Mouse (Mus musculus) hindbrain, embryonic 13.5 days (tissue): ENCODE data around the gene Kcnma1. TPM values are rescaled to one million over a fixed set of nuclear protein-coding genes. Genes with fewer than 3 reads are reported as not detected.
A peak's percentile ranks its signal among the peaks of the same experiment; 100 is the strongest.

Source experiments
- ATAC-seq: fragments of 200-750 bp; cut with Nextera tagmentation; 2 replicates; pipeline ENCODE4 v1.8.0; 2017; ENCODE audit warnings: moderate TSS enrichment; ENCODE audit not compliant: low FRiP score
- H3K27ac ChIP-seq: fragments of 300-500 bp; sonication (generic); 2 replicates; pipeline ENCODE4 v1.5.1; 2015; ENCODE audit warnings: inconsistent platforms, mild to moderate bottlenecking, moderate library complexity
- H3K27me3 ChIP-seq: fragments of 300-500 bp; sonication (generic); 2 replicates; pipeline ENCODE4 v1.6.1; 2015; ENCODE audit warnings: mild to moderate bottlenecking, inconsistent platforms
- H3K36me3 ChIP-seq: fragments of 300-500 bp; sonication (generic); 2 replicates; pipeline ENCODE4 v1.6.1; 2015; ENCODE audit warnings: mild to moderate bottlenecking, inconsistent platforms
- H3K4me1 ChIP-seq: fragments of 300-500 bp; sonication (generic); replicated peaks from 2 replicates; pipeline ENCODE4 v1.6.1; 2015; ENCODE audit warnings: inconsistent platforms
- H3K4me2 ChIP-seq: fragments of 300-500 bp; sonication (generic); 2 replicates; pipeline ENCODE4 v1.6.1; 2015; ENCODE audit warnings: inconsistent platforms, mild to moderate bottlenecking, moderate library complexity
- H3K4me3 ChIP-seq: fragments of 300-500 bp; sonication (generic); 2 replicates; pipeline ENCODE4 v1.5.1; 2015; ENCODE audit warnings: mild to moderate bottlenecking, inconsistent platforms
- H3K9ac ChIP-seq: fragments of 300-500 bp; sonication (generic); 2 replicates; pipeline ENCODE4 v1.6.1; 2015; ENCODE audit warnings: mild to moderate bottlenecking, inconsistent platforms
- H3K9me3 ChIP-seq: fragments of 300-500 bp; sonication (generic); 2 replicates; pipeline ENCODE4 v1.6.1; 2016; ENCODE audit warnings: inconsistent platforms
- WGBS: fragments of 180-500 bp; shearing (Covaris S2); methylation state at CpG from one replicate; pipeline ENCODE4 v1.1.7; 2015; 5-methylcytosine and 5-hydroxymethylcytosine counted together
- polyA plus RNA-seq: library from polyadenylated mRNA; unstranded; fragments of >200 nt; fragmentation: Nextera tagmentation; extraction: Ambion mirVana; gene quantifications from 2 replicates; pipeline ENCODE4 v1.2.1, GENCODE M21; 2015

Kcnma1 gene
- polyA plus RNA-seq, 1 experiment from 2014 or later = 13.8 TPM

GRCm38 (mm10) chr14:23529229-23529628 is 485.1 kb downstream of the Kcnma1 start:
- no peaks in the 10 kb centered on the region for H3K27me3 ChIP-seq
- ATAC-seq = no peak
- no peaks in the 10 kb centered on the region for H3K36me3 ChIP-seq
- H3K4me1 ChIP-seq = 0 out of 2 replicates have a peak, but pooled peaks cover 5% of the 10 kb centered on the region
- no peak overlapping the region for H3K4me3 ChIP-seq
- no peak overlapping the region for H3K4me2 ChIP-seq
- H3K9ac ChIP-seq = no peak overlapping the region
- 33% methylated on average over 1 of the region's 1 CpGs for WGBS
- H3K27ac ChIP-seq = no peak overlapping the region
- H3K9me3 ChIP-seq = no peaks in the 10 kb centered on the region

- ATAC-seq = no peak
- no peak overlapping the region for H3K27ac ChIP-seq
- H3K27me3 ChIP-seq = no peaks in the 10 kb centered on the region
- no peak overlapping the region for H3K4me3 ChIP-seq
- H3K36me3 ChIP-seq = no peaks in the 10 kb centered on the region
- WGBS = 93% methylated on average over 1 of the region's 1 CpGs
- H3K4me2 ChIP-seq = no peak overlapping the region
- no peak overlapping the region for H3K9ac ChIP-seq
- 0 out of 2 replicates have a peak, but pooled peaks cover 5% of the 10 kb centered on the region for H3K4me1 ChIP-seq
- no peaks in the 10 kb centered on the region for H3K9me3 ChIP-seq
Observed at GRCm38 (mm10) chr14:23525910-23526309, 488.4 kb downstream of the Kcnma1 start.

GRCm38 (mm10) chr14:23523825-23524491 is 490.3 kb downstream of the Kcnma1 start:
- Histone ChIP-seq H3K4me1 (0 out of 2 replicates have a peak, but pooled peaks cover 5% of the 10 kb centered on the region), H3K4me3 (no peak overlapping the region), H3K9me3 (no peaks in the 10 kb centered on the region), H3K27me3 (no peaks in the 10 kb centered on the region), H3K4me2 (no peak overlapping the region), H3K36me3 (no peaks in the 10 kb centered on the region), H3K9ac (no peak overlapping the region), H3K27ac (no peak overlapping the region)
- ATAC-seq = no peak
- WGBS = 77% methylated on average over 6 of the region's 6 CpGs

GRCm38 (mm10) chr14:23522606-23523159 is 491.6 kb downstream of the Kcnma1 start:
- H3K9ac ChIP-seq = no peak overlapping the region
- H3K4me1 ChIP-seq = no peaks in the 10 kb centered on the region
- H3K4me2 ChIP-seq = no peak overlapping the region
- ATAC-seq = no peak
- no peak overlapping the region for H3K4me3 ChIP-seq
- no peaks in the 10 kb centered on the region for H3K9me3 ChIP-seq
- no peak overlapping the region for H3K27ac ChIP-seq
- no peaks in the 10 kb centered on the region for H3K36me3 ChIP-seq
- H3K27me3 ChIP-seq = no peaks in the 10 kb centered on the region
- 75% methylated on average over 4 of the region's 4 CpGs for WGBS

- no peaks in the 10 kb centered on the region for H3K36me3 ChIP-seq
- no peaks in the 10 kb centered on the region for H3K9me3 ChIP-seq
- WGBS = 79% methylated on average over 10 of the region's 10 CpGs
- no peak for ATAC-seq
- H3K27ac ChIP-seq = no peak overlapping the region
- no peaks in the 10 kb centered on the region for H3K4me1 ChIP-seq
- H3K9ac ChIP-seq = no peak overlapping the region
- no peak overlapping the region for H3K4me3 ChIP-seq
- no peak overlapping the region for H3K4me2 ChIP-seq
- H3K27me3 ChIP-seq = no peaks in the 10 kb centered on the region
Observed at GRCm38 (mm10) chr14:23521080-23521684, 493.1 kb downstream of the Kcnma1 start.

- Histone ChIP-seq H3K27ac (no peak overlapping the region), H3K36me3 (no peaks in the 10 kb centered on the region), H3K4me1 (no peaks in the 10 kb centered on the region), H3K4me2 (no peak overlapping the region), H3K27me3 (no peaks in the 10 kb centered on the region), H3K9ac (no peak overlapping the region), H3K9me3 (no peaks in the 10 kb centered on the region), H3K4me3 (no peak overlapping the region)
- ATAC-seq = no peak
- WGBS = 95% methylated on average over 2 of the region's 2 CpGs
Observed at GRCm38 (mm10) chr14:23517374-23517773, 496.9 kb downstream of the Kcnma1 start.

- H3K27ac ChIP-seq = peak overlapping the region; percentile 40; the same call in 1 of the 2 replicates
- H3K4me1 ChIP-seq = no peaks in the 10 kb centered on the region
- no peak overlapping the region for H3K4me2 ChIP-seq
- H3K9ac ChIP-seq = no peak overlapping the region
- no peak overlapping the region for H3K4me3 ChIP-seq
- no peaks in the 10 kb centered on the region for H3K36me3 ChIP-seq
- no peaks in the 10 kb centered on the region for H3K9me3 ChIP-seq
- WGBS = 82% methylated on average over 5 of the region's 5 CpGs
- no peak for ATAC-seq
- no peaks in the 10 kb centered on the region for H3K27me3 ChIP-seq
Observed at GRCm38 (mm10) chr14:23509792-23510191, 504.5 kb downstream of the Kcnma1 start.

GRCm38 (mm10) chr14:23502236-23502790 is 512.0 kb downstream of the Kcnma1 start:
- ATAC-seq = no peak
- no peak overlapping the region for H3K27ac ChIP-seq
- H3K9me3 ChIP-seq = no peaks in the 10 kb centered on the region
- peaks cover 4% of the 10 kb centered on the region; the same call in 1 of the 2 replicates for H3K4me1 ChIP-seq
- no peaks in the 10 kb centered on the region; the same call in 1 of the 2 replicates for H3K36me3 ChIP-seq
- H3K9ac ChIP-seq = no peak overlapping the region
- no peaks in the 10 kb centered on the region for H3K27me3 ChIP-seq
- no peak overlapping the region for H3K4me2 ChIP-seq
- H3K4me3 ChIP-seq = no peak overlapping the region
- WGBS = 47% methylated on average over 8 of the region's 8 CpGs

- Histone ChIP-seq H3K4me1 (no peaks in the 10 kb centered on the region), H3K27ac (no peak overlapping the region), H3K4me2 (no peak overlapping the region), H3K36me3 (no peaks in the 10 kb centered on the region; the same call in 1 of the 2 replicates), H3K4me3 (no peak overlapping the region), H3K9me3 (no peaks in the 10 kb centered on the region), H3K9ac (no peak overlapping the region), H3K27me3 (no peaks in the 10 kb centered on the region)
- 94% methylated on average over 3 of the region's 3 CpGs for WGBS
- no peak for ATAC-seq
Observed at GRCm38 (mm10) chr14:23496801-23497200, 517.5 kb downstream of the Kcnma1 start.

- no peaks in the 10 kb centered on the region for H3K27me3 ChIP-seq
- H3K9ac ChIP-seq = no peak overlapping the region
- no peak overlapping the region for H3K27ac ChIP-seq
- H3K4me1 ChIP-seq = no peaks in the 10 kb centered on the region
- no peak overlapping the region for H3K4me2 ChIP-seq
- no peak for ATAC-seq
- WGBS = 85% methylated on average over 4 of the region's 4 CpGs
- H3K4me3 ChIP-seq = no peak overlapping the region
- H3K9me3 ChIP-seq = no peaks in the 10 kb centered on the region
- no peaks in the 10 kb centered on the region; the same call in 1 of the 2 replicates for H3K36me3 ChIP-seq
Observed at GRCm38 (mm10) chr14:23496236-23496740, 518.0 kb downstream of the Kcnma1 start.

GRCm38 (mm10) chr14:23494496-23494800 is 519.8 kb downstream of the Kcnma1 start:
- Histone ChIP-seq H3K4me3 (no peak overlapping the region), H3K9ac (no peak overlapping the region), H3K27me3 (no peaks in the 10 kb centered on the region), H3K36me3 (no peaks in the 10 kb centered on the region), H3K4me1 (no peaks in the 10 kb centered on the region), H3K4me2 (no peak overlapping the region), H3K9me3 (no peaks in the 10 kb centered on the region), H3K27ac (no peak overlapping the region)
- 78% methylated on average over 3 of the region's 3 CpGs for WGBS
- no peak for ATAC-seq

- Histone ChIP-seq H3K9me3 (no peaks in the 10 kb centered on the region), H3K27ac (no peak overlapping the region), H3K4me2 (no peak overlapping the region), H3K4me1 (no peaks in the 10 kb centered on the region), H3K9ac (no peak overlapping the region), H3K4me3 (no peak overlapping the region), H3K27me3 (no peaks in the 10 kb centered on the region), H3K36me3 (no peaks in the 10 kb centered on the region)
- ATAC-seq = no peak
- 83% methylated on average over 8 of the region's 8 CpGs for WGBS
Observed at GRCm38 (mm10) chr14:23493750-23494495, 520.4 kb downstream of the Kcnma1 start.
